Mouse (Mus musculus) stomach, postnatal 0 days (tissue): Measurements from ENCODE around the gene D130052B06Rik. TPM values are rescaled to one million over a fixed set of nuclear protein-coding genes. Genes with fewer than 3 reads are reported as not detected.

ENCODE experiments used
- ATAC-seq: fragments of 200-750 bp; cut with Nextera tagmentation; 2 replicates; pipeline ENCODE4 v1.8.0; 2017; ENCODE audit not compliant: low FRiP score, low TSS enrichment
- DNase-seq: peaks from one replicate; pipeline ENCODE4 v3.0.0-alpha.2; 2016; ENCODE audit warnings: low spot score
- H3K27ac ChIP-seq: fragments of 300-500 bp; sonication (generic); replicated peaks from 2 replicates; pipeline ENCODE4 v1.5.1; 2014; ENCODE audit warnings: mild to moderate bottlenecking, control low read depth
- H3K27me3 ChIP-seq: fragments of 300-500 bp; sonication (generic); 2 replicates; pipeline ENCODE4 v1.6.1; 2014; ENCODE audit warnings: low read length; ENCODE audit not compliant: control insufficient read depth, insufficient read depth
- H3K36me3 ChIP-seq: fragments of 300-500 bp; sonication (generic); 2 replicates; pipeline ENCODE4 v1.6.1; 2014; ENCODE audit warnings: low read length, mixed read lengths; ENCODE audit not compliant: control insufficient read depth, insufficient read depth
- H3K4me1 ChIP-seq: fragments of 300-500 bp; sonication (generic); replicated peaks from 2 replicates; pipeline ENCODE4 v1.6.1; 2014; ENCODE audit warnings: antibody characterized with exemption; ENCODE audit not compliant: control insufficient read depth, insufficient read depth
- H3K4me2 ChIP-seq: fragments of 300-500 bp; sonication (generic); replicated peaks from 2 replicates; pipeline ENCODE4 v1.6.1; 2014; ENCODE audit warnings: low read depth, mild to moderate bottlenecking, control low read depth, moderate library complexity
- H3K4me3 ChIP-seq: fragments of 300-500 bp; sonication (generic); 2 replicates; pipeline ENCODE4 v1.5.1; 2014; ENCODE audit warnings: low read depth, low read length, control low read depth
- H3K9ac ChIP-seq: fragments of 300-500 bp; sonication (generic); 2 replicates; pipeline ENCODE4 v1.6.1; 2014; ENCODE audit warnings: mild to moderate bottlenecking, low read length, control low read depth, mixed read lengths
- H3K9me3 ChIP-seq: fragments of 300-500 bp; sonication (generic); 2 replicates; pipeline ENCODE4 v1.6.1; 2016; ENCODE audit warnings: low read length; ENCODE audit not compliant: control insufficient read depth
- CTCF ChIP-seq: IDR thresholded peaks from 2 replicates; pipeline ENCODE4 v1.5.1; 2016; ENCODE audit warnings: antibody characterized with exemption, low read depth, mild to moderate bottlenecking, moderate library complexity
- EP300 ChIP-seq: optimal IDR thresholded peaks from 2 replicates; pipeline ENCODE3; 2016; ENCODE audit warnings: antibody characterized with exemption
- WGBS: fragments of 180-500 bp; shearing (Covaris S2); extraction: QIAGEN DNeasy Blood & Tissue Kit; methylation state at CpG from one replicate; pipeline ENCODE4 v1.1.7; 2014; 5-methylcytosine and 5-hydroxymethylcytosine counted together
- polyA plus RNA-seq: library from polyadenylated mRNA; unstranded; fragments of >200 nt; fragmentation: Nextera tagmentation; extraction: Ambion mirVana; gene quantifications from 2 replicates; pipeline ENCODE4 v1.2.1, GENCODE M21; 2015

D130052B06Rik gene
- polyA plus RNA-seq, 1 experiment from 2014 or later, result not detected

DNA sequence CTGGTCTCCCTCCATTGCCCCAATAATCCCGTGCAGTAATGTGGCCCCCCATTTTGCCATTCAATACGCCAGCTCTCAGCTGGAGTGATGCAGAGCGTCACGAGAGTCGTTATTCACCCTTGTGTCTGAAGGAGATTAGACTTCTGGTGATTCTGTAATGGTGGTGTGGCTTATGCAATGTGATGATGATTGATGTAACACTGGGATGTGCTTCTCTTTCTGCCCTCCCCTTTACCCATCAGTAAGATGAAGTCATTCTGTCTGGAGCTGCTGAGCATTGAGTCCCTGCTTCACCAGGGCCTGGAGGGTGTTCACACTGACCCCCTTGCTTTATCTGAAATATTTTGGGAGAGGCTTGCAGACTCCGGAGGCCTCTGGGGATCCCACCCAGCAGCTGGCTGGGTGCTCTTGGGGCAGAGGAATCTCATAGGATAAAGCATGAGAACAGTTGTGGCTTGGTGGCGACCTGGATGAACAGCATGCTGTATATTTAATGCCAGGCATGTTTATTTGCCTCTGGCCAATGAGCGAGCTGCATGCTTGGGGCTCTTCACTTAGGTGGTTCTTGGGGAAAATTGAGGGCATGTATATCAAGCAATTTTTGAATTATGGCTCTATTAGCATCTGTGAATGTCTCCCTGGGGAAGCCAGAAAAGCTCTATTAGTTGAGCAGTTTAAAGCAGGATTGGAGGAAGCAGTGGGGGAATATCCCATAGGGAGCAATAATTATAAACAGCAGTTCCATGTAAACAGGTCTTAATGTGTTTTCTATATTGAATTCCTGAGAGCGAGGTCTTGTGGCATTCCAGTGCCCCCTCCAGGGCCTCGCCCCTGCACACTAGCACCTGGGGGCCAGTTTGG, 71.2 kb downstream of the D130052B06Rik start:
- H3K4me1 ChIP-seq, result no peaks in the 10 kb centered on the region
- H3K27ac ChIP-seq, result no peak overlapping the region
- no peak for DNase-seq
- TF ChIP-seq CTCF (no peak), EP300 (no peak)
- H3K9ac ChIP-seq, result no peak overlapping the region
- no peaks in the 10 kb centered on the region for H3K36me3 ChIP-seq
- ATAC-seq, result no peak
- no peak overlapping the region for H3K4me2 ChIP-seq
- H3K27me3 ChIP-seq, result no peaks in the 10 kb centered on the region
- WGBS, result 62% methylated on average over 10 of the region's 10 CpGs
- no peak overlapping the region for H3K4me3 ChIP-seq
- no peaks in the 10 kb centered on the region for H3K9me3 ChIP-seq

Other genes with a start within 250 kb of the D130052B06Rik start
- 1.9 and 2.2 TPM in 2 replicates for gene Ranbp17, start 85.6 kb upstream of the D130052B06Rik start, polyA plus RNA-seq
- gene Gabrp, start 20.3 kb upstream of the D130052B06Rik start, polyA plus RNA-seq, result 0.28 and 0.56 TPM in 2 replicates